Mouse (Mus musculus) C2C12 (cell line): ENCODE data around the gene Pabpn1l. TPM values are rescaled to one million over a fixed set of nuclear protein-coding genes. Genes with fewer than 3 reads are reported as not detected.

Source experiments
- H3K27me3 ChIP-seq: one replicate; pipeline ENCODE4 v1.6.1; 2011; ENCODE audit not compliant: control insufficient read depth, insufficient read depth, insufficient read length
- H3K36me3 ChIP-seq: one replicate; pipeline ENCODE4 v1.6.1; 2011; ENCODE audit not compliant: control insufficient read depth, insufficient read depth
- H3K4me3 ChIP-seq: one replicate; pipeline ENCODE4 v1.5.1; 2011; ENCODE audit warnings: mild to moderate bottlenecking, control low read depth; ENCODE audit not compliant: poor library complexity, insufficient read depth, severe bottlenecking
- H3K79me2 ChIP-seq: one replicate; pipeline ENCODE4 v1.6.1; 2011; ENCODE audit not compliant: control insufficient read depth, insufficient read depth
- H3K79me3 ChIP-seq: one replicate; pipeline ENCODE4 v1.6.1; 2011; ENCODE audit warnings: low read depth, control low read depth
- H3ac ChIP-seq: one replicate; pipeline ENCODE3; 2011; ENCODE audit warnings: low read depth; ENCODE audit not compliant: control insufficient read depth, insufficient read length
- CEBPB ChIP-seq: IDR thresholded peaks from one replicate; pipeline ENCODE4 v1.6.1; 2011; ENCODE audit warnings: low read depth, mild to moderate bottlenecking, control low read depth, moderate library complexity
- CTCF ChIP-seq: IDR thresholded peaks from one replicate; pipeline ENCODE4 v1.5.1; 2011; ENCODE audit not compliant: control insufficient read depth, insufficient read depth, insufficient read length
- FOSL1 ChIP-seq: IDR thresholded peaks from one replicate; pipeline ENCODE4 v1.8.0; 2011; ENCODE audit warnings: mild to moderate bottlenecking, low read length; ENCODE audit not compliant: poor library complexity, insufficient read depth, severe bottlenecking
- MAX ChIP-seq: IDR thresholded peaks from one replicate; pipeline ENCODE4 v1.6.1; 2011; ENCODE audit warnings: mild to moderate bottlenecking, control low read depth
- MYOD1 ChIP-seq: IDR thresholded peaks from one replicate; pipeline ENCODE4 v1.6.1; 2011; ENCODE audit warnings: low read depth; ENCODE audit not compliant: control insufficient read depth, insufficient read length
- MYOG ChIP-seq: IDR thresholded peaks from one replicate; pipeline ENCODE4 v1.6.1; 2011; ENCODE audit not compliant: control insufficient read depth, insufficient read length; ENCODE audit errors: extremely low read depth
- USF1 ChIP-seq: IDR thresholded peaks from one replicate; pipeline ENCODE4 v1.6.1; 2011; ENCODE audit warnings: low read depth, mild to moderate bottlenecking, control low read depth, moderate library complexity
- polyA plus RNA-seq: library from polyadenylated mRNA; unstranded; fragments of >200 nt; fragmentation: generic; extraction: Trizol; gene quantifications from one replicate; pipeline ENCODE4 v1.2.1, GENCODE M21; 2012; ENCODE audit warnings: missing spikeins

Gene Pabpn1l
- polyA plus RNA-seq, 1 experiment: not detected

- H3K27me3 ChIP-seq: peaks cover 74% of the 10 kb centered on the region
- H3ac ChIP-seq: no peak overlapping the region
- no peak overlapping the region for H3K4me3 ChIP-seq
- no peaks in the 10 kb centered on the region for H3K79me3 ChIP-seq
- H3K36me3 ChIP-seq: no peaks in the 10 kb centered on the region
- TF ChIP-seq USF1: peak; percentile 44
- no peak for TF ChIP-seq CTCF
- H3K79me2 ChIP-seq: no peaks in the 10 kb centered on the region
Measured at GRCm38 (mm10) chr8:122629388-122629787, 6.8 kb upstream of the Pabpn1l start.

GRCm38 (mm10) chr8:122626896-122627295 lies 4.4 kb upstream of the Pabpn1l start:
- H3K79me3 ChIP-seq: no peaks in the 10 kb centered on the region
- TF ChIP-seq USF1 (no peak), MYOD1 (no peak), MAX (no peak), MYOG (no peak)
- no peaks in the 10 kb centered on the region for H3K79me2 ChIP-seq

GRCm38 (mm10) chr8:122625811-122626210 lies 3.3 kb upstream of the Pabpn1l start:
- no peak overlapping the region for H3ac ChIP-seq

More at GRCm38 (mm10) chr8:122626896-122627295, 4.4 kb upstream of the Pabpn1l start:
- Histone ChIP-seq H3K4me3 (no peak overlapping the region), H3K27me3 (peaks cover 71% of the 10 kb centered on the region), H3ac (no peak overlapping the region), H3K36me3 (no peaks in the 10 kb centered on the region)

GRCm38 (mm10) chr8:122624653-122625052 lies 2.1 kb upstream of the Pabpn1l start:
- H3K4me3 ChIP-seq: no peak overlapping the region

More at GRCm38 (mm10) chr8:122625811-122626210, 3.3 kb upstream of the Pabpn1l start:
- H3K36me3 ChIP-seq: no peaks in the 10 kb centered on the region
- peaks cover 67% of the 10 kb centered on the region for H3K27me3 ChIP-seq
- no peaks in the 10 kb centered on the region for H3K79me3 ChIP-seq
- no peak for TF ChIP-seq FOSL1
- no peak for TF ChIP-seq CEBPB
- TF ChIP-seq USF1: no peak
- no peak for TF ChIP-seq MYOD1
- TF ChIP-seq MYOG: no peak
- TF ChIP-seq MAX: no peak
- no peak for TF ChIP-seq CTCF
- no peaks in the 10 kb centered on the region for H3K79me2 ChIP-seq
- no peak overlapping the region for H3K4me3 ChIP-seq

DNA sequence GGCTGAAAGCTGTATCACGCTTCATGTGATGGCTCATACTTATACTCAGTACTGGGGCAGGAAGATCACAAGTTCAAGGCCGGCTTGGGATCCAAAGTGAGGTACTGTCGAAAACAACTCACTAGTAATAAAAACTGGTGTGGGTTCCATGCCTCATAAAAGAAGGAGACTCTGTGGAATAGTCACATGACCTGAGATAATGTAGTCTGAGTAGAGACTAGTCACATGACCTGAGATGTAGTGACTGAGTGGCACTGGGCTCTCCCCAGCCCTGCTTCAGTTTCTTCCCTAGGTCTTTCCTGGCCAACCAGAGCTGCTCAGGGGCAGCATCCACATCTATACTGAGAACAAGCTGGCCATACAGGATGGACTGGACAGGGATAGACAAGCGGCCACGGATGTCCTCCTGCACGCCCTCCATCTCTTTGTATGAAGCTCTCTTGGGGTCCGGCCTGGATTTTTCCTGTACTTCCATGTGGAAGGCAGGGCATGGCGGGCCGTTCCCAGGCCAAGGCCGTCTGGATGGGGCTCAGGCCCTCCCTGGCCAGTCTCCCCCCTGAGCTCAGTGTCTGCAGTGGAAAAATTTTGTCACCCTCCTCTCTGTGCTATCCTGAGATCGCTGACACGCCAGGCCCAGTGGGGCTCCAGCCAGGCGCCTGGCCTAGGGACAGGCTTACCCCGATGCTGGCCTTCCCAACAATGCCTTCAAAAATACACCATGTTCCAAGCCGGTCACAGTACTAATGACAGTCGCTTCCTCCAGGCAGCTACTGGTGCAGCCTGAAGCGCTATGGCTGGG lies 1.5 kb upstream of the Pabpn1l start:
- Histone ChIP-seq H3K36me3 (no peaks in the 10 kb centered on the region), H3K4me3 (no peak overlapping the region), H3K27me3 (peaks cover 52% of the 10 kb centered on the region), H3K79me2 (no peaks in the 10 kb centered on the region), H3K79me3 (no peaks in the 10 kb centered on the region), H3ac (no peak overlapping the region)
- TF ChIP-seq CEBPB: no peak
- no peak for TF ChIP-seq FOSL1
- TF ChIP-seq MYOD1: no peak
- TF ChIP-seq USF1: no peak
- no peak for TF ChIP-seq MYOG
- no peak for TF ChIP-seq CTCF
- no peak for TF ChIP-seq MAX

More at GRCm38 (mm10) chr8:122624653-122625052, 2.1 kb upstream of the Pabpn1l start:
- no peak overlapping the region for H3ac ChIP-seq
- H3K79me2 ChIP-seq: no peaks in the 10 kb centered on the region
- H3K36me3 ChIP-seq: no peaks in the 10 kb centered on the region
- peaks cover 58% of the 10 kb centered on the region for H3K27me3 ChIP-seq
- no peaks in the 10 kb centered on the region for H3K79me3 ChIP-seq
- TF ChIP-seq MAX (no peak), MYOD1 (no peak), USF1 (no peak), CTCF (no peak), FOSL1 (no peak), CEBPB (no peak), MYOG (no peak)

DNA sequence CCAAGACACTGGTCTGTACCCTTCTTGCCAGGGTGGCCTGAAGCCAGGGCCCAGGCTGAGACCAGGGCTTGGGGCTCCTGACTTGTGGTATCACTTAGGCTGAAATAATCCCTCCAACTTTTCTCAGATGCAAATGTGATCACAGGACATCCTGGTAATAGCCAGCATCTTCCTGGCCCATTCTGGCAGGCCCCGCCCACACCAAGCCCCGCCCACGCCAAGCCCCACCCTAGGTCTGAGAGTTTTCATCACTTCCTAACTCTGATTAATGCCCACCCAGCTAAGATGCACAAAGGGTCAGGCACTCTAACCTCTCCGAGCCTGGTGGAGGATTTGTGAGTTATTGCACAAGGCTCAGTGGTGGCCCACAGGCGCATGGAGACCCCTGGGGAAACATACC lies 2.1 kb downstream of the Pabpn1l start:
- Histone ChIP-seq H3K79me3 (no peaks in the 10 kb centered on the region), H3K36me3 (no peaks in the 10 kb centered on the region), H3K27me3 (peaks cover 16% of the 10 kb centered on the region), H3K79me2 (no peaks in the 10 kb centered on the region), H3ac (no peak overlapping the region), H3K4me3 (no peak overlapping the region)
- TF ChIP-seq CTCF (no peak), MYOD1 (no peak), MAX (no peak), USF1 (no peak), MYOG (no peak), FOSL1 (no peak), CEBPB (no peak)
